Mouse (Mus musculus) hindbrain, embryonic 15.5 days (tissue): Measurements from ENCODE around the gene Stard10. TPM values are rescaled to one million over a fixed set of nuclear protein-coding genes. Genes with fewer than 3 reads are reported as not detected.

ENCODE experiments used
- ATAC-seq: fragments of 200-750 bp; cut with Nextera tagmentation; 2 replicates; pipeline ENCODE4 v1.8.0; 2017; ENCODE audit warnings: low read depth, moderate number of reproducible peaks, moderate TSS enrichment; ENCODE audit not compliant: low FRiP score
- H3K27ac ChIP-seq: fragments of 300-500 bp; sonication (generic); replicated peaks from 2 replicates; pipeline ENCODE4 v1.5.1; 2015; ENCODE audit warnings: mild to moderate bottlenecking, inconsistent platforms
- H3K27me3 ChIP-seq: fragments of 300-500 bp; sonication (generic); 2 replicates; pipeline ENCODE4 v1.6.1; 2015; ENCODE audit warnings: control low read depth, inconsistent platforms
- H3K36me3 ChIP-seq: fragments of 300-500 bp; sonication (generic); 2 replicates; pipeline ENCODE4 v1.6.1; 2015; ENCODE audit warnings: control low read depth, inconsistent platforms
- H3K4me1 ChIP-seq: fragments of 300-500 bp; sonication (generic); replicated peaks from 2 replicates; pipeline ENCODE4 v1.6.1; 2015; ENCODE audit warnings: control low read depth, inconsistent platforms
- H3K4me2 ChIP-seq: fragments of 300-500 bp; sonication (generic); 2 replicates; pipeline ENCODE4 v1.6.1; 2015; ENCODE audit warnings: moderate library complexity, mild to moderate bottlenecking, inconsistent platforms
- H3K4me3 ChIP-seq: fragments of 300-500 bp; sonication (generic); 2 replicates; pipeline ENCODE4 v1.5.1; 2015; ENCODE audit warnings: mild to moderate bottlenecking, inconsistent platforms
- H3K9ac ChIP-seq: fragments of 300-500 bp; sonication (generic); 2 replicates; pipeline ENCODE4 v1.6.1; 2015; ENCODE audit warnings: inconsistent platforms
- H3K9me3 ChIP-seq: fragments of 300-500 bp; sonication (generic); 2 replicates; pipeline ENCODE4 v1.6.1; 2016; ENCODE audit warnings: control low read depth, inconsistent platforms
- WGBS: fragments of 180-500 bp; shearing (Covaris S2); methylation state at CpG from one replicate; pipeline ENCODE4 v1.1.7; 2015; 5-methylcytosine and 5-hydroxymethylcytosine counted together
- polyA plus RNA-seq: library from polyadenylated mRNA; unstranded; fragments of >200 nt; fragmentation: Nextera tagmentation; extraction: Ambion mirVana; gene quantifications from 2 replicates; pipeline ENCODE4 v1.2.1, GENCODE M21; 2015

The Stard10 gene
- polyA plus RNA-seq, 1 experiment from 2014 or later: 11.8 TPM

- Histone ChIP-seq H3K27ac (peak overlapping the region; percentile 47; the same call in 1 of the 2 replicates), H3K4me2 (no peak overlapping the region), H3K9ac (no peak overlapping the region), H3K27me3 (no peaks in the 10 kb centered on the region), H3K4me1 (peaks cover 3% of the 10 kb centered on the region; the same call in 1 of the 2 replicates), H3K9me3 (no peaks in the 10 kb centered on the region), H3K4me3 (no peak overlapping the region), H3K36me3 (no peaks in the 10 kb centered on the region)
- ATAC-seq: peak; percentile 27; the same call in 1 of the 2 replicates
- 52% methylated on average over 8 of the region's 8 CpGs for WGBS
Measured at GRCm38 (mm10) chr7:101393694-101394504, 77.0 kb downstream of the Stard10 start.

GRCm38 (mm10) chr7:101394569-101394968 is 77.7 kb downstream of the Stard10 start:
- Histone ChIP-seq H3K4me2 (no peak overlapping the region), H3K9ac (no peak overlapping the region), H3K9me3 (no peaks in the 10 kb centered on the region), H3K27me3 (no peaks in the 10 kb centered on the region), H3K4me1 (peaks cover 3% of the 10 kb centered on the region; the same call in 1 of the 2 replicates), H3K4me3 (no peak overlapping the region), H3K27ac (no peak overlapping the region), H3K36me3 (no peaks in the 10 kb centered on the region)
- WGBS: 74% methylated on average over 3 of the region's 3 CpGs
- no peak for ATAC-seq

- Histone ChIP-seq H3K36me3 (no peaks in the 10 kb centered on the region), H3K4me1 (peaks cover 3% of the 10 kb centered on the region; the same call in 1 of the 2 replicates), H3K4me3 (no peak overlapping the region), H3K27ac (no peak overlapping the region), H3K27me3 (no peaks in the 10 kb centered on the region), H3K9me3 (no peaks in the 10 kb centered on the region), H3K9ac (no peak overlapping the region), H3K4me2 (no peak overlapping the region)
- WGBS: 72% methylated on average over 2 of the region's 2 CpGs
- peak; percentile 9; the same call in 1 of the 2 replicates for ATAC-seq
Measured at GRCm38 (mm10) chr7:101395471-101395870, 78.6 kb downstream of the Stard10 start.

Other genes with a start within 250 kb of the Stard10 start
- 40.5 TPM in 2 replicates for gene Fchsd2, start 224.2 kb upstream of the Stard10 start, polyA plus RNA-seq
- 27.4 and 31.1 TPM in 2 replicates for gene Atg16l2, start 14.8 kb upstream of the Stard10 start, polyA plus RNA-seq
- gene Arap1, start 31.0 kb downstream of the Stard10 start, polyA plus RNA-seq: 10.6 and 11.0 TPM in 2 replicates
- not detected in 2 replicates for gene Gm45837, start 93.8 kb downstream of the Stard10 start, polyA plus RNA-seq
- gene Pde2a, start 104.6 kb downstream of the Stard10 start, polyA plus RNA-seq: 31.3 and 34.8 TPM in 2 replicates